Mouse (Mus musculus): ENCODE results near the gene Bcl11b. TPM values are rescaled to one million over a fixed set of nuclear protein-coding genes. Genes with fewer than 3 reads are reported as not detected.

Gene Bcl11b
- total RNA-seq, 2 experiments from 2014 or later, result 131 to 149 TPM

Other genes starting within 250 kb of the Bcl11b start
- gene Setd3, start 175.7 kb upstream of the Bcl11b start, total RNA-seq (2021), result 100 to 1,000 TPM; 127 to 136 TPM
- gene Ccnk, start 176.0 kb upstream of the Bcl11b start, total RNA-seq (2021), result 10 to 100 TPM; 25.6 to 33.7 TPM